Mouse (Mus musculus): ENCODE measurements around the gene Olfr482. TPM values are rescaled to one million over a fixed set of nuclear protein-coding genes. Genes with fewer than 3 reads are reported as not detected.

Gene Olfr482
- 0.14 TPM in 1 of 2 replicates, not detected in the other for polyA plus RNA-seq (2016; fragmentation: Nextera tagmentation; extraction: Ambion mirVana)

GRCm38 (mm10) chr7:108097486-108097885, at the start of gene Olfr482:
TSS of gene Olfr482 (minus strand) at chr7:108097586.
- no peak for ATAC-seq (ENCODE audit: low FRiP score, low read depth)
- no peak within 1 kb of the TSS for H3K9ac ChIP-seq
- no peaks in the 10 kb centered on the region for H3K36me3 ChIP-seq
- no peaks in the 10 kb centered on the region for H3K9me3 ChIP-seq
- H3K4me1 ChIP-seq: no peaks in the 10 kb centered on the region
- H3K27me3 ChIP-seq (replicated peaks): no peaks in the 10 kb centered on the region
- no peak within 1 kb of the TSS for H3K27ac ChIP-seq
- WGBS: 80% methylated on average over 1 of the region's 1 CpGs
- no peak within 1 kb of the TSS for H3K4me2 ChIP-seq (replicated peaks)
- no peak within 1 kb of the TSS for H3K4me3 ChIP-seq

- H3K9ac ChIP-seq: no peak within 1 kb of the TSS
- no peak within 1 kb of the TSS for H3K4me3 ChIP-seq
- no peaks in the 10 kb centered on the region for H3K4me1 ChIP-seq
- H3K27ac ChIP-seq: no peak within 1 kb of the TSS
- H3K27me3 ChIP-seq (replicated peaks): no peaks in the 10 kb centered on the region
- ATAC-seq (ENCODE audit: low FRiP score, low read depth): no peak
- H3K4me2 ChIP-seq (replicated peaks): no peak within 1 kb of the TSS
- no peaks in the 10 kb centered on the region for H3K36me3 ChIP-seq
- H3K9me3 ChIP-seq: no peaks in the 10 kb centered on the region
These were observed 30.0 kb upstream of the Olfr482 start, which contains the start of gene Olfr484 for GRCm38 (mm10) chr7:108127349-108127748. TSS of gene Olfr484 (minus strand) at chr7:108127449.

GRCm38 (mm10) chr7:108121416-108121815, 24.0 kb upstream of the Olfr482 start:
- Histone ChIP-seq H3K27me3 (replicated peaks) (no peaks in the 10 kb centered on the region), H3K4me3 (no peak overlapping the region), H3K9me3 (no peaks in the 10 kb centered on the region), H3K27ac (no peak overlapping the region), H3K9ac (no peak overlapping the region), H3K4me2 (replicated peaks) (no peak overlapping the region), H3K4me1 (no peaks in the 10 kb centered on the region), H3K36me3 (no peaks in the 10 kb centered on the region)
- WGBS: 76% methylated on average over 1 of the region's 1 CpGs
- ATAC-seq (ENCODE audit: low FRiP score, low read depth): no peak

GRCm38 (mm10) chr7:108120681-108121080, 23.3 kb upstream of the Olfr482 start:
- Histone ChIP-seq H3K4me1 (no peaks in the 10 kb centered on the region), H3K9me3 (no peaks in the 10 kb centered on the region), H3K4me2 (replicated peaks) (no peak overlapping the region), H3K9ac (no peak overlapping the region), H3K4me3 (no peak overlapping the region), H3K27ac (no peak overlapping the region), H3K36me3 (no peaks in the 10 kb centered on the region), H3K27me3 (replicated peaks) (no peaks in the 10 kb centered on the region)
- 3% methylated on average over 1 of the region's 1 CpGs for WGBS
- no peak for ATAC-seq (ENCODE audit: low FRiP score, low read depth)

- Histone ChIP-seq H3K9me3 (no peaks in the 10 kb centered on the region), H3K36me3 (no peaks in the 10 kb centered on the region), H3K9ac (no peak within 1 kb of the TSS), H3K4me2 (replicated peaks) (no peak within 1 kb of the TSS), H3K4me3 (no peak within 1 kb of the TSS), H3K27me3 (replicated peaks) (no peaks in the 10 kb centered on the region), H3K27ac (no peak within 1 kb of the TSS), H3K4me1 (no peaks in the 10 kb centered on the region)
- WGBS: 91% methylated on average over 1 of the region's 1 CpGs
- ATAC-seq (ENCODE audit: low FRiP score, low read depth): no peak
These were observed 3.2 kb upstream of the Olfr482 start, which contains the start of gene Olfr483 for GRCm38 (mm10) chr7:108100549-108100948. TSS of gene Olfr483 (plus strand) at chr7:108100849.

- no peak within 1 kb of the TSS for H3K4me3 ChIP-seq
- no peak within 1 kb of the TSS for H3K4me2 ChIP-seq (replicated peaks)
- no peak within 1 kb of the TSS for H3K9ac ChIP-seq
- no peaks in the 10 kb centered on the region for H3K27me3 ChIP-seq (replicated peaks)
- no peak for ATAC-seq (ENCODE audit: low FRiP score, low read depth)
- no peaks in the 10 kb centered on the region for H3K9me3 ChIP-seq
- H3K4me1 ChIP-seq: no peaks in the 10 kb centered on the region
- H3K27ac ChIP-seq: no peak within 1 kb of the TSS
- H3K36me3 ChIP-seq: no peaks in the 10 kb centered on the region
These were observed 17.8 kb downstream of the Olfr482 start, which contains the start of gene Olfr481 for GRCm38 (mm10) chr7:108079555-108079954. TSS of gene Olfr481 (plus strand) at chr7:108079855.

- H3K27me3 ChIP-seq (replicated peaks): no peaks in the 10 kb centered on the region
- WGBS: 91% methylated on average over 1 of the region's 1 CpGs
- no peak within 1 kb of the TSS for H3K4me3 ChIP-seq
- H3K4me1 ChIP-seq: no peaks in the 10 kb centered on the region
- no peak within 1 kb of the TSS for H3K4me2 ChIP-seq (replicated peaks)
- no peaks in the 10 kb centered on the region for H3K9me3 ChIP-seq
- H3K36me3 ChIP-seq: no peaks in the 10 kb centered on the region
- H3K27ac ChIP-seq: no peak within 1 kb of the TSS
- no peak for ATAC-seq (ENCODE audit: low FRiP score, low read depth)
- H3K9ac ChIP-seq: no peak within 1 kb of the TSS
These were observed 30.1 kb downstream of the Olfr482 start, which contains the start of gene Olfr480 for GRCm38 (mm10) chr7:108067246-108067645. TSS of gene Olfr480 (minus strand) at chr7:108067346.

GRCm38 (mm10) chr7:108050393-108050792, 47.0 kb downstream of the Olfr482 start, which contains the start of gene Olfr479:
TSS of gene Olfr479 (plus strand) at chr7:108050693.
- H3K36me3 ChIP-seq: no peaks in the 10 kb centered on the region
- H3K9ac ChIP-seq: no peak within 1 kb of the TSS
- H3K4me1 ChIP-seq: no peaks in the 10 kb centered on the region
- no peaks in the 10 kb centered on the region for H3K27me3 ChIP-seq (replicated peaks)
- no peak within 1 kb of the TSS for H3K4me3 ChIP-seq
- no peak within 1 kb of the TSS for H3K4me2 ChIP-seq (replicated peaks)
- 87% methylated on average over 2 of the region's 2 CpGs for WGBS
- H3K27ac ChIP-seq: no peak within 1 kb of the TSS
- no peaks in the 10 kb centered on the region for H3K9me3 ChIP-seq
- ATAC-seq (ENCODE audit: low FRiP score, low read depth): no peak

Other genes starting within 250 kb of the Olfr482 start
- 0.04 TPM in 1 of 2 replicates, not detected in the other for gene Olfr472, start 199.7 kb downstream of the Olfr482 start, polyA plus RNA-seq (2016; fragmentation: Nextera tagmentation; extraction: Ambion mirVana)
- gene Olfr473, start 167.1 kb downstream of the Olfr482 start, polyA plus RNA-seq (2016; fragmentation: Nextera tagmentation; extraction: Ambion mirVana): not detected in 2 replicates
- not detected in 2 replicates for gene Olfr474, start 142.9 kb downstream of the Olfr482 start, polyA plus RNA-seq (2016; fragmentation: Nextera tagmentation; extraction: Ambion mirVana)
- not detected in 2 replicates for gene Olfr476, start 132.8 kb downstream of the Olfr482 start, polyA plus RNA-seq (2016; fragmentation: Nextera tagmentation; extraction: Ambion mirVana)
- not detected in 2 replicates for gene Olfr477, start 110.9 kb downstream of the Olfr482 start, polyA plus RNA-seq (2016; fragmentation: Nextera tagmentation; extraction: Ambion mirVana)
- not detected in 2 replicates for gene Olfr478, start 63.6 kb downstream of the Olfr482 start, polyA plus RNA-seq (2016; fragmentation: Nextera tagmentation; extraction: Ambion mirVana)
- gene Olfr479, start 46.9 kb downstream of the Olfr482 start, polyA plus RNA-seq (2016; fragmentation: Nextera tagmentation; extraction: Ambion mirVana): not detected in 2 replicates
- not detected in 2 replicates for gene Olfr480, start 30.2 kb downstream of the Olfr482 start, polyA plus RNA-seq (2016; fragmentation: Nextera tagmentation; extraction: Ambion mirVana)
- not detected in 2 replicates for gene Olfr481, start 17.7 kb downstream of the Olfr482 start, polyA plus RNA-seq (2016; fragmentation: Nextera tagmentation; extraction: Ambion mirVana)
- gene Olfr483, start 3.3 kb upstream of the Olfr482 start, polyA plus RNA-seq (2016; fragmentation: Nextera tagmentation; extraction: Ambion mirVana): not detected in 2 replicates
- not detected in 2 replicates for gene Olfr484, start 29.9 kb upstream of the Olfr482 start, polyA plus RNA-seq (2016; fragmentation: Nextera tagmentation; extraction: Ambion mirVana)
- gene Olfr485, start 62.3 kb upstream of the Olfr482 start, polyA plus RNA-seq (2016; fragmentation: Nextera tagmentation; extraction: Ambion mirVana): not detected in 2 replicates
- gene Olfr486, start 75.2 kb upstream of the Olfr482 start, polyA plus RNA-seq (2016; fragmentation: Nextera tagmentation; extraction: Ambion mirVana): not detected in 2 replicates
- gene Olfr487, start 117.0 kb upstream of the Olfr482 start, polyA plus RNA-seq (2016; fragmentation: Nextera tagmentation; extraction: Ambion mirVana): not detected in 2 replicates
- gene Olfr488, start 160.8 kb upstream of the Olfr482 start, polyA plus RNA-seq (2016; fragmentation: Nextera tagmentation; extraction: Ambion mirVana): not detected in 2 replicates
- gene Olfr490, start 191.3 kb upstream of the Olfr482 start, polyA plus RNA-seq (2016; fragmentation: Nextera tagmentation; extraction: Ambion mirVana): not detected in 2 replicates
- gene Olfr491, start 215.9 kb upstream of the Olfr482 start, polyA plus RNA-seq (2016; fragmentation: Nextera tagmentation; extraction: Ambion mirVana): not detected in 2 replicates
- gene Olfr492, start 226.1 kb upstream of the Olfr482 start, polyA plus RNA-seq (2016; fragmentation: Nextera tagmentation; extraction: Ambion mirVana): not detected in 2 replicates
- not detected in 2 replicates for gene Olfr493, start 249.4 kb upstream of the Olfr482 start, polyA plus RNA-seq (2016; fragmentation: Nextera tagmentation; extraction: Ambion mirVana)

Data from neural tube, embryonic 12.5 days (tissue).